Mouse (Mus musculus) brain, embryonic 14.5 days (tissue): Measurements from ENCODE around the gene E2f3. TPM values are rescaled to one million over a fixed set of nuclear protein-coding genes. Genes with fewer than 3 reads are reported as not detected.

Experiments
- DNase-seq: peaks from one replicate; pipeline ENCODE4 v3.0.0-alpha.2; 2011; ENCODE audit warnings: low read depth
- CTCF ChIP-seq: fragments of 200-500 bp; IDR thresholded peaks from 2 replicates; pipeline ENCODE4 v1.5.1; 2012; ENCODE audit warnings: inconsistent platforms, mild to moderate bottlenecking, moderate library complexity, borderline replicate concordance; ENCODE audit not compliant: insufficient read depth, insufficient read length; ENCODE audit errors: extremely low read depth
- POLR2A ChIP-seq: fragments of 200-500 bp; IDR thresholded peaks from 2 replicates; pipeline ENCODE4 v1.6.1; 2012; ENCODE audit warnings: mild to moderate bottlenecking, inconsistent platforms, borderline replicate concordance; ENCODE audit not compliant: poor library complexity, insufficient read depth, insufficient read length, severe bottlenecking; ENCODE audit errors: extremely low read depth
- polyA plus RNA-seq: library from polyadenylated mRNA; depleted of rRNA; stranded (reverse); fragments of >200 nt; gene quantifications from 2 replicates; pipeline ENCODE4 v1.2.3, GENCODE M21; 2012

The E2f3 gene
- polyA plus RNA-seq, 1 experiment: 14.0 TPM

DNA sequence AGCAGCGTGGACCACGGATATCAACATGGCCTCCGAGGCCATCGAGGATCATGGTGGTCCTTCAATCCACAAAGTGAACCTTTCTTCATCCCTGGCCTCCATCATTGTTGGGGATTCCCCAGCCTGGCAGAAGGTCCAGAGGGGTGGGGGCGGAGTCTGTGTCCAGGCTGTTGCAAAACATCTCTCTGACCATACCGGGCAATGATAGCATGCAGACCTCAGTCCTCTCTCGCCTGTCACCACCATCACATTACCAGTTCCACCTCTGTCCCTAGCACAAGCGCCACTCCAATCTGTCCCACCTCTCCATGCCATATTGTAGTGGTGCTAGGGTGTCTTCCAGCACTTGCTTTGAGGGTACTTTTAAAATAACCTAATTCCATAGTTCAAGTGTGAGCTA is 18.9 kb downstream of the E2f3 start:
- DNase-seq: no peak
- no peak for TF ChIP-seq POLR2A
- no peak for TF ChIP-seq CTCF

DNA sequence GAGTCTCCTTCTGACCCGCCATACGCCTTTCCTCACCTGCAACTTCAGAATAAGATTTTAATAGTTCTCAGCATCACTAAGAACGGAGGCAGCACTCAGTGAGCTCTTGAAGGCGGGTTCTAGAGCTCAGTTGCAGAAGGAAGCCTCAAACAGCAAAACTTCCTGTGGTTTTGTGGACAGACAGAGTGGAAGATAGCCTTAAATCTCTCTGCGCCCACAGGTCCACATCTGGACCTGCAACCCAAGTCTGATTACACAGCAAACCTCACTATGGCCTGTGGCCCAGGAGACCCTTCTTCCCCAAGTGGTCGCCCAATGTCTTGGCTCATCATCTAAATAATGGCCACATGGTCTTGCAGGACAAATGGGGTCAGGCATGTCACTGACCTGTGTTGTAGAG is 21.8 kb downstream of the E2f3 start:
- no peak for TF ChIP-seq POLR2A
- no peak for TF ChIP-seq CTCF
- no peak for DNase-seq

DNA sequence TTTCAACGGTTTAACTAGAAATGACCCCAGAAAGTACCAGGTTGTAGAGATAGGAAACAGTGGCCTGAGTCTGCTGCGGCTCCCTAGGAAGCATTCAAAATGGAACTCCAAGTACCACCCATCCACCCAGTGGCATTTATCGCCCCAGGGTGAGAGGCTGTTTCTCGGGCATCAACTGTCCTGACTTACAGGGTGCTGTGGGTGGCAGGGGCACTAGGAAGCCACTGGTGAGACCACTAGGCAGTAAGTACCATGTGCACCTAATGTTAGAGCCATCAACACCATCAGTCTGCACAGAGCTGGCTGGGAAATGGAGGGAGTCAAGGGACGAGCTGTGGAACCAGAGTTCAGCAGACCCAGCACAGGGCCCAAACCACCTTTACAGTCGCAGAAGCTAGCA is 25.4 kb downstream of the E2f3 start:
- TF ChIP-seq CTCF (no peak), POLR2A (no peak)
- DNase-seq: no peak

DNA sequence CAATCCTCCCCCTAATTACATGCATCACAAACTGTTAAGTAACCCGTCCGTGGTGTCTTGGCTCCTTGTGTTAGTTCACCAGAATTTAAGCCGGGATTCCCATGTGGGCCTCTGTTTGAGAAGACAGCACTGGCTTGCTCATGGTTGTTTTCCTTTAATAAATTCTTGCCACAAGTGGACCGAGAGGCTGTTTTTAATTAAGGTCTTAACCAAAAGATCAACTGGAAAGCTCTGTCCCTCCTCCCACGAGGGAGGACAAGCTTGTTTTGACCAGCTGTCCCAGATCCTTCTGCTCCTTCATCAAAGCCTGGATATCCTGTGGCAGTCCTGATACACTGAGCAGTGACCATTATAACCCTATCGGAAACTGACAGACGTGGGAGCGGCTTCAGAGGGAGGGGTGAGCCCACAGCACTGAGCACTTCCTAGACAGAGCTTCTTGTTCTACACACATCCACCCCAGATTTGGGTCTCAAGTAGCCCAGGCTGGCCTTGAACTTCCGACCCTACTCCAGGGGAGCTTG is 28.1 kb downstream of the E2f3 start:
- DNase-seq: peak; percentile 12
- TF ChIP-seq POLR2A (no peak), CTCF (no peak)

DNA sequence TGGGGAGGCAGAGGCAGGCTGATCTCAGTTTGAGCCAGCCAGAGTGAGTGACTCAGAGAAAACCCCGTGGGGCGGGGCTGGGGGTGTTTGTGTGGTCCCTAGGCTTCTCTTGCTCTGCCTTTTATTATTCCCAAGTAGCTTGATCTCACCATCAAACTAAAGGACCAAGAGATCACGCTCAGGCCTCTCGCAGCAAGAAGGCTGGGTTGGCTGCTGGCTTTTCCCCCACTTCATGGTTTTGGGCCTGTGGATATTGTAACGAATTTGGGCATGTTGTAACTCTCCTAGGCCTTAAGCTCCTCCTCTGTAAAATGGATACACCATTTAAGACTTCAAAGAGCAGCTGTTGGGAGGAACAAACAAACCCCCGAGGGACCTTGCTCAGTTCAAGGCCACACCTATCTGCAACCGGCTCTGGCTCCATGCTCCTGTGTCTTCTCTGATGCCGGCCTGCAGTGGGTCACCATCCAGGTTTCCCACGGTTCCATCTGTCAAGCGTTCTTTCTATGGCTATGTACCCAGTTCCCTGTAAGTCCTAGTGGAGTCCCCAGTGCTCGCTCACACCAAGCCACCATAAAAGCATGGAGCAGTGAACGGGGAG is 28.9 kb downstream of the E2f3 start:
- TF ChIP-seq CTCF (no peak), POLR2A (no peak)
- no peak for DNase-seq

DNA sequence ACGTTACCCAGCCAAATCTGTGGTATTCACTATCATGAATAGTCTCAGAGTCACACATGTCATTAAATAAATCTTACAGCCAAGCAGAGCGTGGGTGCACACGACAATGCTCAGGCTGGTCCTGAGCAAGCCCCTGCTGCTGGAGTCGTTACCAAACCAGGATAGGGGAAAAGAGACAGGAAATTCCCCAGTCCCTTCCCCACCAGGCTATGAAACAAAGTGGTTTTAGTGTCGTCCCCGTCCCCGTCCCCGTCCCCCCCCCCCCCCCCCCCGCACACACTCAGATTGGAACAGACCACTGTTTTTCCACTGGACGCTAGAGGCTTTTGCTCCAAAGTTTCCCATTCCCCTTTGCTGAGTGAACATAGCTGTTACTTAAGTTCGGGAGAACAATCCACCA is 30.6 kb downstream of the E2f3 start:
- no peak for TF ChIP-seq CTCF
- no peak for TF ChIP-seq POLR2A
- no peak for DNase-seq

DNA sequence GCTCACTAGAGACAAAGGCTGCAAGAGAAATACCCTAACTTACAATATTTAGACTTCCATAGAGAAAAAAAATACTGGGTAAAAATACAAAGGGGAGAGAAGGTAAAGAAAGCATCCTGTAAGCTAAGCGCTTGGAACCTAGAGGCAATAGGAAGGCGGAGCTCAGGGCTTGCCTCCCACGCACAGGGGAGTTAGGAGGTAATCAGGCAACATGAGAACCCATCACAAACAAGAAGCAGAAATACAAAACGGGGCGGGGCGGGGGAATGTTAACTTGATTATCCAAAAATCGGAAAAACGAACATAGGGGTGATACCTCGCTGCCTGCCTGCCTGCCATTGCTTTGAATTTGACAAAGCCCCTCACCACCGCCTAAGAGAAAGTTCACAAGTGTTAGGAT is 31.1 kb downstream of the E2f3 start:
- no peak for TF ChIP-seq POLR2A
- no peak for TF ChIP-seq CTCF
- DNase-seq: no peak

DNA sequence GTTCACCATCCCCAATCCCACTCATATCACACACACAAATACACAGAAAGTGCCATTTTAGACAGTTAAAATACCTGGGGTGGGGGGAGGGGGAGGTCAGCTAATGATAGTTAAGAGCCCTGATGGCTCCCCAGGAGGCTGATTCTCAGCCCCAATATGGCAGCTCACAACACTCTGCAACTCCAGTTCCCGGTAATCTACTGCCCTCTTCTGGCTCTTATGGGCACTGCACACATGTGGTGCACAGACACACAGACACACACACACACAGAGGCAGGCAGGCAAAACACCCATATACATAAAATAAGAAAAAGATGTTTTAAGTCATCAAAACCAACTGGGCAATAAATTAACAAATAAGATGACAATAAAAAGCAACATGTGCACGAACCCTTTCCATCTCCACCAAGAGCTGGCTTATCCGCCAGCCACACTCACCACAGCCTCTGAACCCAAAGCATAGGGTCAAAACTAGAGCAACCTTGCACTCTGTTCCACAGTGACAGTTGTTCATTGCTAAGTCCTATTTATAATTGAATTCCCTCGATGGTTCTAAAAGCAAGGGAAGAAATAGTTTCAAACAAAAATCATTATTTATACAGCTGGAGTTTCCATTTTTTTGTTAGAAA is 32.3 kb downstream of the E2f3 start:
- no peak for DNase-seq
- TF ChIP-seq POLR2A (no peak), CTCF (peak; percentile 10; the same call in 1 of the 2 replicates)

DNA sequence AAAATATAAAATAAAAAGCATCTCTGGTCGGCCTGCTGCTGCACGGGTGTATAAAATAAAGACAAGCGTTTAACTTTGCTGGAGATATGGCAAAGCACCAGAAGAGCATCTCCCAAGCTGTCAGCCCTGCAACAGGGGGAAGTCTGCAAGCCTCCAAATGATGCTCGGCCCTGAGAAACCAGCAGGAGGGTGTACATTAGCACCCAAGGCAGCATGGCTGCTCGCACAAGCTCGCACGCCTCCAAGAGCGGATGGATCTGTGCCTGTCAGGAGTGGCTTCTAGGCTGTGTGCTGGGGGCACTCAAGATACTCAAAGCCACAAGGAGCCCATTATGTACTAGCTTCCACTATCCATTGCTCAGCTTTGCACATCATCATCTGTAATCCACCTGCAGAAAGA is 39.8 kb downstream of the E2f3 start:
- TF ChIP-seq CTCF (no peak), POLR2A (no peak)
- peak; percentile 34 for DNase-seq

DNA sequence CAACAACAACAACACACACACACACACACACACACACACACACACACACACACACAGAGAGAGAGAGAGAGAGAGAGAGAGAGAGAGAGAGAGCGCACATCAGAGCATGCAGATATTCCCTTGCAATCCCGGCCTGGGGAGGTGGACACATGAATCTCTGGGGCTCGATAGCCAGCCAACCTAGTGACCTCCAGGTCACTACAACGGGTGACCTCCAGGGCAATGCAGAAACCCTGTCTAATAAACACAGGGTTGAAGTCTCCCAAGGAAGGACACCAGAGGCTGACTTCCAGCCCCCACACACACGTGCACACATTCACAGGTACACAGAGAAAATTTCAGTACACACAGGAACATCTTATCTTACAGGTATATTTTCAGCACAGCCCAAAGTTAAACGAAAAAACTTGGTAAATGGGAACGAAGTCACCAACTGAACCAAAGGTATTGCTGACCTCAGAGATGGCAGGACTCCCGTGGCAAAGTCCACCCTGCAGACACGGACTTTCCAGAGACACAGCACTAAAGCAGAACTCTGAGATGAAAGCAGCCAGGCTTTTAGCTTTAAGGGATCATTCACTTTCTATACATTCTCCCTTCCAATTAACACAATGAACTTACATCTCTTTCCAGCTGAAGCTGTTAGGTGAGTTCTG is 40.8 kb downstream of the E2f3 start:
- DNase-seq: no peak
- TF ChIP-seq POLR2A (no peak), CTCF (no peak)

DNA sequence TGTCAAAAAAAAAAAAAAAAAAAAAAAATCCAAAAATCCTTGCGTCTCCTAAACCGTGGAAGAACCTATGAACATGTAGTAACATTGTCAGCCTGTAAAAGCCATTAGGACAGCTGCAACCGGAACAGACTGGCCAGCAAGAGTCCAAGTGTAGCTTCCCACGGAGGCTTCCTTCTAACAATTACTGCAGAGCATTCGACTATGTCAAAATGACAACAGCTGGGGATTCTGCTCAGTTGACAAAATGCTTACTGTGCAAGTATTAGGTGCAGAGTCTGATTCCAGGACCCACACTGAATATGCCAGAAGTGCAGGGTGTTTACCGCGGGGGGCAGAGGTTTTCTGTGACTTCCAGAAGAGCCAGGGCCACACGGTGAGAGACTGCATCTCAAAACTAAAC is 41.4 kb downstream of the E2f3 start:
- DNase-seq: peak; percentile 7
- no peak for TF ChIP-seq POLR2A
- TF ChIP-seq CTCF: no peak

DNA sequence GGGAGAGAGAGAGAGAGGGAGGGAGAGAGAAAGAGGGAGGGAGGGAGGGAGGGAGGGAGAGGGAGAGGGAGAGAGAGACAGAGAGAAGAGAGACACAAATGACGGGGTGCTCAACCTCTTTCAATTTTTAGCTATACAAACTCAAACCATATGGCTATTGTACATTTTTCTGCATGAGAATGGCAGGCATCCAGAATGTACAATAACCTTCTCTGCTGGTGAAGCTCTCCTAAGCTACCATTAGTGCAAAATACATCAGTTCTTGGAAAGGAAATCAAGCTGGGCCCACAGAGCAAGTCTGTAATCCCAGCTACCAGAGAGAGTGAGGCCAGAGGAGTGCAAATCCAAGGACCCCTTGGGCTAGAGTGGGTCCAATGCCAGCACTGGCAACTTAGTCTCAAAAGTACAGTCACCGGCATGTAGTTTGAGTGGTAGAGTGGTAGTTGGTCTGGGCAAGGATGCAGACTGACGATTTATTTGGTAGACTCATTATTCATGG is 42.3 kb downstream of the E2f3 start:
- no peak for TF ChIP-seq POLR2A
- no peak for TF ChIP-seq CTCF
- peak; percentile 39 for DNase-seq

DNA sequence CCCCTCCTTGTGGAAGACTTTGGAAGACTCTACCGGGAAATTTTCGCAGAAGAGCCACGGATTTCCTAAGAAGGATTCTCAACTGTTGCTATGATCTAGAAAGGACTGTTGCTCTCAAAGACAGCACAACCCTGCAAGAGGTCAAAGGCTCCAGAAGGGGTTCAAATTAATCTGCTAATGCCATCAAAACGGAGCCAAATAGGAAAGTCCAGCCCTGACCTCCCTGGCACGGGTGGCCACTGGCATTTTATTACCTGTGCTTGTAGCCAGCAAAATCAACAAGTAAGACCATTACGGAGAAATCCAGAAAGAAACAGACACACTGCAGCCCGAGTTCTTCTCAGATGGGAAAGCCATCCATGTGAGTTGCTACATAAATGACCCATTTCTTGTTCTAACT is 45.8 kb downstream of the E2f3 start:
- TF ChIP-seq POLR2A: no peak
- TF ChIP-seq CTCF: no peak
- no peak for DNase-seq
